In genomic region chr2:164641129-164641528, GRCm38 (mm10) we compare ENCODE assay signal across 13 mouse cellular contexts. TPM values are rescaled to one million over a fixed set of nuclear protein-coding genes. Genes with fewer than 3 reads are reported as not detected.
DNase-seq lines count a peak whose midpoint lies in the region; ATAC-seq and TF ChIP-seq lines count a peak whose summit lies in the region.
"Had no signal": no experiment of that assay in that cellular context is flagged by ENCODE, and none has a peak within 500 bp of the region (broad histone marks: within the 10 kb centered on the region; RNA-seq: fewer than 3 reads in every experiment).

No protein-coding gene starts in this region.

- H3K27ac ChIP-seq in liver, embryonic 11.5 days (ENCODE audit: low read depth, low read length) = no peak overlapping the region
- no peak overlapping the region for H3K27ac ChIP-seq in liver, embryonic 12.5 days
- no peak overlapping the region for H3K27ac ChIP-seq in forebrain, postnatal 0 days (ENCODE audit: low read depth, low read length)
- no peak overlapping the region for H3K27ac ChIP-seq in forebrain, embryonic 13.5 days
- no peak overlapping the region for H3K27ac ChIP-seq in layer of hippocampus, adult 2 months
- H3K27ac ChIP-seq: hindbrain, embryonic 14.5 days; liver, embryonic 14.5 days; midbrain, embryonic 12.5 days; neural tube, embryonic 13.5 days had no signal

- H3K36me3 ChIP-seq in liver, embryonic 11.5 days (ENCODE audit: control insufficient read depth, insufficient read depth, low read length) = no peaks in the 10 kb centered on the region
- no peaks in the 10 kb centered on the region for H3K36me3 ChIP-seq in liver, embryonic 12.5 days
- no peaks in the 10 kb centered on the region for H3K36me3 ChIP-seq in G1E (replicated peaks)
- no peaks in the 10 kb centered on the region for H3K36me3 ChIP-seq in forebrain, postnatal 0 days (ENCODE audit: insufficient read depth)
- H3K36me3 ChIP-seq in forebrain, embryonic 13.5 days (ENCODE audit: poor library complexity, severe bottlenecking) = no peaks in the 10 kb centered on the region
- H3K36me3 ChIP-seq: midbrain, embryonic 12.5 days; neural tube, embryonic 13.5 days had no signal

- ATAC-seq in liver, embryonic 11.5 days (replicated peaks; ENCODE audit: low FRiP score) = no peak
- no peak for ATAC-seq in liver, embryonic 12.5 days
- peak; percentile 87 for ATAC-seq in G1E (ENCODE audit: extremely low read depth, insufficient number of reproducible peaks, low FRiP score, poor library complexity, severe bottlenecking)
- ATAC-seq in granulocyte monocyte progenitor cell, adult 5-6 weeks (replicated peaks; ENCODE audit: poor library complexity, severe bottlenecking) = peak; percentile 97
- ATAC-seq in megakaryocyte-erythroid progenitor cell, adult 5-6 weeks (replicated peaks; ENCODE audit: low FRiP score, low TSS enrichment, poor library complexity, severe bottlenecking) = 0 out of 2 replicates have a peak, but pooled peaks have one; percentile 44
- no peak for ATAC-seq in forebrain, postnatal 0 days
- no peak for ATAC-seq in forebrain, embryonic 13.5 days

- no peaks in the 10 kb centered on the region for H3K4me1 ChIP-seq in liver, embryonic 11.5 days (replicated peaks; ENCODE audit: control insufficient read depth, insufficient read depth, low read length)
- H3K4me1 ChIP-seq in liver, embryonic 12.5 days = no peaks in the 10 kb centered on the region
- peaks cover 8% of the 10 kb centered on the region for H3K4me1 ChIP-seq in G1E (ENCODE audit: insufficient read depth, low read depth, low read length)
- no peaks in the 10 kb centered on the region for H3K4me1 ChIP-seq in forebrain, postnatal 0 days (ENCODE audit: insufficient read depth)
- H3K4me1 ChIP-seq in forebrain, embryonic 13.5 days = 0 out of 2 replicates have a peak, but pooled peaks cover 5% of the 10 kb centered on the region
- H3K4me1 ChIP-seq: midbrain, embryonic 12.5 days; neural tube, embryonic 13.5 days had no signal

- no peak overlapping the region for H3K4me3 ChIP-seq in liver, embryonic 11.5 days (ENCODE audit: low read depth, low read length)
- H3K4me3 ChIP-seq in liver, embryonic 12.5 days = no peak overlapping the region
- H3K4me3 ChIP-seq in G1E (ENCODE audit: low read depth, low read length) = no peak overlapping the region
- no peak overlapping the region for H3K4me3 ChIP-seq in forebrain, postnatal 0 days (ENCODE audit: low read depth, low read length)
- H3K4me3 ChIP-seq in forebrain, embryonic 13.5 days = no peak overlapping the region
- no peak overlapping the region for H3K4me3 ChIP-seq in layer of hippocampus, adult 2 months
- H3K4me3 ChIP-seq: midbrain, embryonic 12.5 days; neural tube, embryonic 13.5 days had no signal

- H3K9ac ChIP-seq in liver, embryonic 11.5 days (ENCODE audit: low read depth, low read length) = no peak overlapping the region
- no peak overlapping the region for H3K9ac ChIP-seq in liver, embryonic 12.5 days
- H3K9ac ChIP-seq in forebrain, postnatal 0 days = no peak overlapping the region
- no peak overlapping the region for H3K9ac ChIP-seq in forebrain, embryonic 13.5 days
- H3K9ac ChIP-seq: hindbrain, embryonic 14.5 days; liver, embryonic 14.5 days; midbrain, embryonic 12.5 days; neural tube, embryonic 13.5 days had no signal

- 59% methylated on average over 7 of the region's 7 CpGs for WGBS in liver, embryonic 11.5 days
- 51% methylated on average over 7 of the region's 7 CpGs for WGBS in liver, embryonic 12.5 days (ENCODE audit: insufficient replicate concordance)
- 64% methylated on average over 7 of the region's 7 CpGs for WGBS in forebrain, postnatal 0 days
- 72% methylated on average over 7 of the region's 7 CpGs for WGBS in forebrain, embryonic 13.5 days

- no peak for TF ChIP-seq CTCF in G1E (IDR thresholded peaks at IDR 0.05; ENCODE audit: low read depth, low read length)
- TF ChIP-seq CTCF in forebrain, postnatal 0 days (IDR thresholded peaks at IDR 0.05; ENCODE audit: low read depth) = no peak
- no peak for TF ChIP-seq CTCF in layer of hippocampus, adult 2 months (conservative IDR thresholded peaks at IDR 0.05)

- no peak overlapping the region for H3K4me2 ChIP-seq in liver, embryonic 11.5 days
- no peak overlapping the region for H3K4me2 ChIP-seq in liver, embryonic 12.5 days
- no peak overlapping the region for H3K4me2 ChIP-seq in forebrain, postnatal 0 days (ENCODE audit: low read depth)
- no peak overlapping the region for H3K4me2 ChIP-seq in forebrain, embryonic 13.5 days
- H3K4me2 ChIP-seq: hindbrain, embryonic 14.5 days; midbrain, embryonic 12.5 days; neural tube, embryonic 13.5 days had no signal

- H3K9me3 ChIP-seq in liver, embryonic 11.5 days (ENCODE audit: control insufficient read depth, low read length) = no peaks in the 10 kb centered on the region
- no peaks in the 10 kb centered on the region; the same call in 1 of the 2 replicates for H3K9me3 ChIP-seq in liver, embryonic 12.5 days (replicated peaks)
- no peaks in the 10 kb centered on the region for H3K9me3 ChIP-seq in G1E (replicated peaks)
- no peaks in the 10 kb centered on the region for H3K9me3 ChIP-seq in forebrain, postnatal 0 days (ENCODE audit: low read length)
- H3K9me3 ChIP-seq in forebrain, embryonic 13.5 days (replicated peaks) = no peaks in the 10 kb centered on the region
- H3K9me3 ChIP-seq: neural tube, embryonic 13.5 days had no signal

- peak; percentile 27 for DNase-seq in liver, embryonic 11.5 days (ENCODE audit: low spot score)
- peak; percentile 14 for DNase-seq in G1E (ENCODE audit: low spot score)
- DNase-seq in forebrain, postnatal 0 days = no peak
- DNase-seq in layer of hippocampus, adult 2 months (ENCODE audit: low spot score in 2 of 2) = no peak

- H3K27me3 ChIP-seq in liver, embryonic 11.5 days (replicated peaks; ENCODE audit: control insufficient read depth, insufficient read depth, low read length) = no peaks in the 10 kb centered on the region
- no peaks in the 10 kb centered on the region for H3K27me3 ChIP-seq in liver, embryonic 12.5 days (replicated peaks)
- H3K27me3 ChIP-seq in G1E (ENCODE audit: insufficient read depth, low read length) = peaks cover 4% of the 10 kb centered on the region; the same call in 1 of the 2 replicates
- no peaks in the 10 kb centered on the region for H3K27me3 ChIP-seq in forebrain, postnatal 0 days (ENCODE audit: insufficient read depth, low read length)
- no peaks in the 10 kb centered on the region for H3K27me3 ChIP-seq in forebrain, embryonic 13.5 days
- H3K27me3 ChIP-seq: midbrain, embryonic 12.5 days; neural tube, embryonic 13.5 days had no signal

RNA-seq across cellular contexts. Expression of gene Wfdc16, which starts 2.5 kb away (rescaled TPM):
- polyA plus RNA-seq in liver, embryonic 11.5 days (2014; fragmentation: Nextera tagmentation; extraction: Ambion mirVana) = not detected in 2 replicates
- polyA plus RNA-seq in liver, embryonic 12.5 days (2016; fragmentation: Nextera tagmentation; extraction: Ambion mirVana) = not detected in 2 replicates
- total RNA-seq in G1E (2014; fragmentation: Nextera tagmentation) (not detected in 2 replicates), G1E (2017) (0.17 TPM in 1 of 2 replicates, not detected in the other)
- not detected in 2 replicates for polyA plus RNA-seq in G1E (2012)
- not detected in 2 replicates for total RNA-seq in granulocyte monocyte progenitor cell, adult 5-6 weeks (2014; fragmentation: Nextera tagmentation)
- total RNA-seq in granulocyte monocyte progenitor cell, adult 5-6 weeks (2017) = not detected in 2 replicates
- total RNA-seq in megakaryocyte-erythroid progenitor cell, adult 5-6 weeks (2014; fragmentation: Nextera tagmentation) = not detected in 2 replicates
- not detected in 2 replicates for total RNA-seq in megakaryocyte-erythroid progenitor cell, adult 5-6 weeks (2017)
- total RNA-seq in forebrain, postnatal 0 days (2014; rRNA removed) = not detected in 2 replicates
- not detected in 2 replicates for polyA plus RNA-seq in forebrain, postnatal 0 days (2015; fragmentation: Nextera tagmentation; extraction: Ambion mirVana)
- polyA plus RNA-seq in forebrain, embryonic 13.5 days (2015; fragmentation: Nextera tagmentation; extraction: Ambion mirVana) = not detected in 2 replicates
- total RNA-seq in layer of hippocampus, adult 2 months (2021) = not detected
- polyA plus RNA-seq: heart, embryonic 14.5 days; hindbrain, embryonic 14.5 days; liver, embryonic 14.5 days; midbrain, embryonic 12.5 days; neural tube, embryonic 13.5 days had no signal

RNA-seq across cellular contexts. Expression of gene Wfdc10, which starts 14.7 kb away (rescaled TPM):
- polyA plus RNA-seq in liver, embryonic 11.5 days (2014; fragmentation: Nextera tagmentation; extraction: Ambion mirVana) = not detected in 2 replicates
- polyA plus RNA-seq in liver, embryonic 12.5 days (2016; fragmentation: Nextera tagmentation; extraction: Ambion mirVana) = not detected in 2 replicates
- total RNA-seq in G1E (2014; fragmentation: Nextera tagmentation) = not detected in 2 replicates
- 0.64 TPM in 1 of 2 replicates, not detected in the other for total RNA-seq in G1E (2017)
- not detected in 2 replicates for polyA plus RNA-seq in G1E (2012)
- total RNA-seq in granulocyte monocyte progenitor cell, adult 5-6 weeks (2014; fragmentation: Nextera tagmentation) = not detected in 2 replicates
- total RNA-seq in granulocyte monocyte progenitor cell, adult 5-6 weeks (2017) = not detected in 2 replicates
- total RNA-seq in megakaryocyte-erythroid progenitor cell, adult 5-6 weeks (2014; fragmentation: Nextera tagmentation) = not detected in 2 replicates
- total RNA-seq in megakaryocyte-erythroid progenitor cell, adult 5-6 weeks (2017) = not detected in 2 replicates
- not detected in 2 replicates for total RNA-seq in forebrain, postnatal 0 days (2014; rRNA removed)
- not detected in 2 replicates for polyA plus RNA-seq in forebrain, postnatal 0 days (2015; fragmentation: Nextera tagmentation; extraction: Ambion mirVana)
- not detected in 2 replicates for polyA plus RNA-seq in forebrain, embryonic 13.5 days (2015; fragmentation: Nextera tagmentation; extraction: Ambion mirVana)
- total RNA-seq in layer of hippocampus, adult 2 months (2021) = not detected
- polyA plus RNA-seq: heart, embryonic 14.5 days; hindbrain, embryonic 14.5 days; liver, embryonic 14.5 days; midbrain, embryonic 12.5 days; neural tube, embryonic 13.5 days had no signal

RNA-seq across cellular contexts. Expression of gene Wfdc9, which starts 15.3 kb away (rescaled TPM):
- polyA plus RNA-seq in liver, embryonic 11.5 days (2014; fragmentation: Nextera tagmentation; extraction: Ambion mirVana) = not detected in 2 replicates
- not detected in 2 replicates for polyA plus RNA-seq in liver, embryonic 12.5 days (2016; fragmentation: Nextera tagmentation; extraction: Ambion mirVana)
- total RNA-seq in G1E (2014; fragmentation: Nextera tagmentation) (not detected in 2 replicates), G1E (2017) (not detected in 2 replicates)
- not detected in 2 replicates for polyA plus RNA-seq in G1E (2012)
- not detected in 2 replicates for total RNA-seq in granulocyte monocyte progenitor cell, adult 5-6 weeks (2014; fragmentation: Nextera tagmentation)
- not detected in 2 replicates for total RNA-seq in granulocyte monocyte progenitor cell, adult 5-6 weeks (2017)
- total RNA-seq in megakaryocyte-erythroid progenitor cell, adult 5-6 weeks (2014; fragmentation: Nextera tagmentation) = not detected in 2 replicates
- not detected in 2 replicates for total RNA-seq in megakaryocyte-erythroid progenitor cell, adult 5-6 weeks (2017)
- not detected in 2 replicates for total RNA-seq in forebrain, postnatal 0 days (2014; rRNA removed)
- not detected in 2 replicates for polyA plus RNA-seq in forebrain, postnatal 0 days (2015; fragmentation: Nextera tagmentation; extraction: Ambion mirVana)
- not detected in 2 replicates for polyA plus RNA-seq in forebrain, embryonic 13.5 days (2015; fragmentation: Nextera tagmentation; extraction: Ambion mirVana)
- not detected for total RNA-seq in layer of hippocampus, adult 2 months (2021)
- polyA plus RNA-seq: heart, embryonic 14.5 days; hindbrain, embryonic 14.5 days; liver, embryonic 14.5 days; midbrain, embryonic 12.5 days; neural tube, embryonic 13.5 days had no signal

RNA-seq across cellular contexts. Expression of gene Wfdc8, which starts 27.7 kb away (rescaled TPM):
- not detected in 2 replicates for polyA plus RNA-seq in liver, embryonic 11.5 days (2014; fragmentation: Nextera tagmentation; extraction: Ambion mirVana)
- polyA plus RNA-seq in liver, embryonic 12.5 days (2016; fragmentation: Nextera tagmentation; extraction: Ambion mirVana) = not detected in 2 replicates
- total RNA-seq in G1E (2014; fragmentation: Nextera tagmentation) (not detected in 2 replicates), G1E (2017) (not detected in 2 replicates)
- polyA plus RNA-seq in G1E (2012) = not detected in 2 replicates
- not detected in 2 replicates for total RNA-seq in granulocyte monocyte progenitor cell, adult 5-6 weeks (2014; fragmentation: Nextera tagmentation)
- total RNA-seq in granulocyte monocyte progenitor cell, adult 5-6 weeks (2017) = not detected in 2 replicates
- not detected in 2 replicates for total RNA-seq in megakaryocyte-erythroid progenitor cell, adult 5-6 weeks (2014; fragmentation: Nextera tagmentation)
- not detected in 2 replicates for total RNA-seq in megakaryocyte-erythroid progenitor cell, adult 5-6 weeks (2017)
- not detected in 2 replicates for total RNA-seq in forebrain, postnatal 0 days (2014; rRNA removed)
- not detected in 2 replicates for polyA plus RNA-seq in forebrain, postnatal 0 days (2015; fragmentation: Nextera tagmentation; extraction: Ambion mirVana)
- not detected in 2 replicates for polyA plus RNA-seq in forebrain, embryonic 13.5 days (2015; fragmentation: Nextera tagmentation; extraction: Ambion mirVana)
- not detected for total RNA-seq in layer of hippocampus, adult 2 months (2021)
- polyA plus RNA-seq: heart, embryonic 14.5 days; hindbrain, embryonic 14.5 days; liver, embryonic 14.5 days; midbrain, embryonic 12.5 days; neural tube, embryonic 13.5 days had no signal

RNA-seq across cellular contexts. Expression of gene Wfdc6b, which starts 27.8 kb away (rescaled TPM):
- not detected in 2 replicates for polyA plus RNA-seq in liver, embryonic 11.5 days (2014; fragmentation: Nextera tagmentation; extraction: Ambion mirVana)
- polyA plus RNA-seq in liver, embryonic 12.5 days (2016; fragmentation: Nextera tagmentation; extraction: Ambion mirVana) = not detected in 2 replicates
- total RNA-seq in G1E (2014; fragmentation: Nextera tagmentation) (not detected in 2 replicates), G1E (2017) (not detected in 2 replicates)
- not detected in 2 replicates for polyA plus RNA-seq in G1E (2012)
- not detected in 2 replicates for total RNA-seq in granulocyte monocyte progenitor cell, adult 5-6 weeks (2014; fragmentation: Nextera tagmentation)
- total RNA-seq in granulocyte monocyte progenitor cell, adult 5-6 weeks (2017) = not detected in 2 replicates
- total RNA-seq in megakaryocyte-erythroid progenitor cell, adult 5-6 weeks (2014; fragmentation: Nextera tagmentation) = not detected in 2 replicates
- not detected in 2 replicates for total RNA-seq in megakaryocyte-erythroid progenitor cell, adult 5-6 weeks (2017)
- total RNA-seq in forebrain, postnatal 0 days (2014; rRNA removed) = not detected in 2 replicates
- polyA plus RNA-seq in forebrain, postnatal 0 days (2015; fragmentation: Nextera tagmentation; extraction: Ambion mirVana) = not detected in 2 replicates
- polyA plus RNA-seq in forebrain, embryonic 13.5 days (2015; fragmentation: Nextera tagmentation; extraction: Ambion mirVana) = not detected in 2 replicates
- total RNA-seq in layer of hippocampus, adult 2 months (2021) = not detected
- polyA plus RNA-seq: heart, embryonic 14.5 days; hindbrain, embryonic 14.5 days; liver, embryonic 14.5 days; midbrain, embryonic 12.5 days; neural tube, embryonic 13.5 days had no signal

Comparison
In these comparisons a context has a peak if more than half of its experiments do, and no peak if none do; other contexts are left out.
1. ATAC-seq: peak in G1E (single experiment), granulocyte monocyte progenitor cell, adult 5-6 weeks (single experiment) and megakaryocyte-erythroid progenitor cell, adult 5-6 weeks (single experiment); none in liver, embryonic 11.5 days (single experiment), liver, embryonic 12.5 days (single experiment), forebrain, postnatal 0 days (single experiment) and forebrain, embryonic 13.5 days (single experiment).
2. DNase-seq: peak in liver, embryonic 11.5 days (single experiment) and G1E (single experiment); none in forebrain, postnatal 0 days (single experiment) and layer of hippocampus, adult 2 months (0 of 2).